Mouse (Mus musculus): ENCODE measurements around the gene Mark3.
"Not testable (repeated sequence)": the region's sequence is repeated elsewhere in the genome, so short reads cannot be mapped to it uniquely, and the experiment has no call there.

The Mark3 gene

GRCm38 (mm10) chr12:111574074-111574886, at the start of gene Mark3:
Gene Mark3, plus strand, starts transcription at chr12:111574523.
- peak; percentile 96 for DNase-seq

GRCm38 (mm10) chr12:111524883-111525282, 49.4 kb upstream of the Mark3 start:
- no peak for DNase-seq

DNA sequence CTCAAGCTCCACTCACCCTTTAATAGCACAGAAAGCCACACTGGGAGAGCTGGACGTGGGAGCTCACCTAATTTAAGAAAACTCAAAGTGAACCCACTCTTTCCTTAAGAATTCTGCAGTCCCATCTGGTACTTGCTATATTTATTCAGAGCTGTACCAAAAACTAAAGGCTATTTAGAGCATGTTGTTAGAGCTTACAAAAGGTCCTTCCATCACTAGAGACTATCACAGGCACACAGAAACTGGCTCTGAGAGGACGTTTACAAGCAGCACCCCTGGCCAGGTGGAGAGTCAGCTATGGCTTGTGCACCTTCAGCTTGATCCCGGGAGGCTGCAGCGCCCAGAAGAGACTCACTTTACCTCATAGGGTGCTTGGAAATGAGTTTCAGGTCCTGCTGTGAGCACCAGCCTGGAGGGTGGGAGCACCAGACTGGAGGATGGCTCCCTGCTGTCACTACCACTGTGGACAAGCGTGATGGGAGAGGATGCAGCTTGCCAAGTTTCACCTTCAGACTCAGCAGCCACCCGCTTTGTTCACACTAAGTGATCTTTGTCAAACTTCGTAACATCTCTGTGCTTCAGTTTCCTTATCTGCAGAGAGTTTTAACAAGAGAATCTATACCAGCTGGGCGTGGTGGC, 46.6 kb upstream of the Mark3 start:
- no peak for DNase-seq

DNA sequence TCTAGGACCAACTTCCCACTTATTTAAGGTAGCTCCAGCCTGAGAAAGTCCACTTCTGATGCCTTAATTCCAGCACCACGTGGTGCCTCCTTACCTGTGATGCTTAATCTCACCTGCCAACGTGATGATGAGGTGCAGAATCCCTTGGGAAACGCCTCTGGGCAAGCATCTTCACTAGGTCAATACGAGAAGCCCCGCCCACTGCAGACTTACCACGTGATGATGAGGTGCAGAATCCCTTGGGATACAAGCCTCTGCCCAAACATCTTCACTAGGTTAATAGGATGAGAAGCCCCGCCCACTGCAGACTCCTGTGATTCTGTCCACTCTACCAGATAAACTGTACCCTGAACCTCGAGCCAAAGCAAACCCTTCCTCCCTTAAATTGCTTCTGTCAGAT, 45.1 kb upstream of the Mark3 start:
- DNase-seq, result no peak

DNA sequence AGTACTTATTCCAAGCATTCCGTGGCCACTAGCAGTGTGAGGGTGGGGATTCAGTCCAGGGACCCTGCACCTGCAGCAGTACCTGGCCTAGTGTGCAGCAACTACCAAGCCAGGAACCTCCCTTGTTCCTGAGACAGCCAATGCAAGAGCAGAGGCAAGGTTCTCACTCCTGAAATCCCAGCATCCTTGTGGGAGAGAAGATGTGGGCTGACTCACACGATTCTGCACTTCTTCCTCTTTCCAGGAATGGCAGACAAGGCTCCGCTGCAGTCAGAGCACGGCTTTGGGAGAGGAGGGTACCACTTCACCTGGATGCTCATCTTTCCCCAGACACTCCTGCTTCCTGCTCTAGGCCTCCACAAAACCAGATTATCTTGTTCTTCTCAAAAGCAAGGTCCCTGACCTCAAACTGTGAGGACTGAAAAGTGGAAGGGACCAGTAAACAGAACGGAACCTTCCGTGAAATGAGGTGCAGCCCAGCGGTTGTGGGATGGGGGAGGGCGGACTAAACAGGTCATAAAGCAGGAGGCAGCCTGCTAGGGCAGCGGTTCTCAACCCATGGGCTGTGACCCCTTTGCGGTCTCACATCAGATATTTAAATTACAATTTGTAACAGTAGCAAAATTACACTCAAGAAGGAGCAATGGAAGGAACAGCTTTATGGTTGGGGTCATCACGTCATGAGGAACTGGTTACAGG, 41.1 kb upstream of the Mark3 start:
- DNase-seq, result no peak

- DNase-seq, result peak; percentile 81
These were observed 39.0 kb upstream of the Mark3 start for GRCm38 (mm10) chr12:111535281-111535680.

- peak; percentile 2 for DNase-seq
These were observed 38.6 kb upstream of the Mark3 start for GRCm38 (mm10) chr12:111535762-111536161.

DNA sequence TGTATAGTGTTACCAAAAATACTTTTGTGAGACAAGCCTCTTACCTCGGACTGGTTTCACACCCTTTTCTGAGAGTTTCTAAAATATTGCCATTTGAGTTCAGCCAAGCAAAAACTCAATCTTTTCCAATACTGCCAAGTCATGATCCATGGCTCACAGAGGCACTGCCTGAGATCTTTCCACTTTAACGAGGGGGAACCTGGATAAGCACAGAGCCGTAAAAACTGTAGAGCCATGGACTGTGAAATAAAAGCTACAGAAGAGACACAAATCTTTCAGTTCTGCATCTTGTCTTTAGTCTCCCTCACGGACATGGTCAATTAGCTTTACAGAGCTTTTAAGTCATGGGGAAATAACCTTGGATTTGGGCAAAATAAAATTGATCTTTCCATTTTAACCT, 37.6 kb upstream of the Mark3 start:
- DNase-seq, result no peak

DNA sequence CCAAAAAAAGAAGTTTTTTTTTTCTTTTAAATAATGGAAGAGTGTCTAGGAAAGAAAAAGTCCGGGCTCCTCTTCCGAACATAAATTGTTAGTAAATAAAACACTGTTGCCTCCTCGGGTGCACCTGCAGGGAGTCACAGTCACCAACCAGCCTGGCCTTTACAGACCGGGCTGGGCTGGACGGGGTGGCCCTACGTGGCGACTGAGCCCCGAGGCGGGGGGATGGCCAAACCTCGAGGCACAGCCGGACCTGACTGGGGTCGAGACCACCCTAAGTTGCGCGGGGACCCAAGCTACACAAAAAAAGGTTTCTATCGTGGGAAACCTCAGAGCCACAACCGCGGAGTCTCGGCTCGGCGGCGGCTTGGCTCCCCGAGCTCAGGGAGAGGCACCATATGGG, 37.0 kb upstream of the Mark3 start:
- DNase-seq, result peak; percentile 68

DNA sequence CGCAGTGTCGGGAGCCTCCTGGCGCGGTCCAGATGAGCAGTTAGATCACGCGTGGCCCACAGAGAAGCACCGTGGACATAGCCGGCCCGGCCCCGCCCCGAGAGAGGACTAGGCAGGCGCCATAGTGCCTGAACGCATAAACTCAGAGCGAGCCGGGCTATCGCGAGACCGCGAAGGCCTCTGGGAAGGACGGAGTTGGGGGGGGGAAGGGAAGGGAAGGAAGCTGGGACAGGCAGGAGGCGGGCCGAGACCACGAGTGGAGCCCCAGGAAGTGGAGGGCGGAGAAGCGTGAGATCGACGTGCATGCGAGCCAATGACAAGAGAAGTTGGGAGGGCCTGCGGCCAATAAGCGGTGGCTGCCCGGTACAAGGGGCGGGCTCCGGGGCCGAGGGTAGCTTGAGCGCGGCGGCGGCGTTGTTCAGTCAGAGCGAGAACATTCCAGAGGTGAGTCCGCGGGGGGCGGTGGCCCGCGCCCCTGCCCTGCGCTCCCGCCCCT, 36.5 kb upstream of the Mark3 start, which contains the start of gene Eif5:
Gene Eif5, plus strand, starts transcription at position 221 of the 496 bp plus-strand sequence.
- DNase-seq, result peak; percentile 100

DNA sequence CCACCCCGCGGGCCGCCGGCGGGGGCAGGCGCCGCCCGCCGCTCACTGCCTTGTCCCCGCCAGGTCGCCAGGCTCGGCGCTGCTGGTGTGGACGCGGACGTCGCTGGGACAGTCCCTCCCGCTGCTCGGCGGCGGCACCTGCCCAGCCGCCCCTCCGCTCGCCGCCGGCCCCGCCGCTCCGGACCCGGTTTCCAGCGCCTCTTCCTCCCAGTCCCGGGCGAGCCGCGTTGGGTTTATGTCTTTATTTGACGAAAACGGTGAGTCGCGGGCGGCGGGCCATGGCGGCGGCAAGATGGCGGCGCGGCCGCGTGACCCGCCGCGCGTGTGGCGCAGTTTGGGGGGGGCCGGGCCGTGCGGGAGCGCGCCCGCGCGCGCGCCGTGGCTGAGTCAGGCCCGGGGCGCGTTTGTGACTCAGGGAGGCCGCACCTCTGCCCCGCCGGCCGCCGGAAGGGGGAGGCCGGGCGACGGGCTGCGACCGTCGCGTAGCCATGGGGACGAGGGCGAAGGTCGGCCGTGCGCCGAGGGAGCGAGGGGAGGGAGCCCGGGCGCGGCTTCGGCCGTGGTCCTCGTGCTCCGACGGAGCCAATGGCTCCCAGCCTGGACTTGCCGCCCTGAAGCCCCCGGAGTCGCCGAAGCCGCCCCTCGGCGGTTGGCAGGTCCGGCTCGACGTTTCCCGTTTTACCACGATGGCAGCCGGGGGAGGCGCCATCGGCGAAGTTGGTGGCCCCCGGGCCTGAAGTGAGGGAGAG, 35.9 kb upstream of the Mark3 start:
- peak; percentile 89 for DNase-seq

DNA sequence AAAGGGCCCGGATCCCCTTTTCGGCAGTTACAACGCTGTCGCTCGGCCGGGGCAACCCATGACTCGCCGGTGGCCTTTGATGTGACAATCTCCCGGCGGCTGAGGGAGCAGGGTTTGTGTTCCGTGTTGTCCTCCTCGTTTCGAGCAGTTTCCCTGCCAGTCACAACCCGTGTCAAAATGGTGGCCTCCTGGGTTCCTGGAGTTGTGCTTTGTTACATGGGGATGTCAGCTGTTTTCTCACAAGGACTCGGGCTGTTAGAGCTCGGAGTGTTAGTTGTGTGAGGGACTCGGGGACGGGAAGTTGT, 35.3 kb upstream of the Mark3 start:
- no peak for DNase-seq

DNA sequence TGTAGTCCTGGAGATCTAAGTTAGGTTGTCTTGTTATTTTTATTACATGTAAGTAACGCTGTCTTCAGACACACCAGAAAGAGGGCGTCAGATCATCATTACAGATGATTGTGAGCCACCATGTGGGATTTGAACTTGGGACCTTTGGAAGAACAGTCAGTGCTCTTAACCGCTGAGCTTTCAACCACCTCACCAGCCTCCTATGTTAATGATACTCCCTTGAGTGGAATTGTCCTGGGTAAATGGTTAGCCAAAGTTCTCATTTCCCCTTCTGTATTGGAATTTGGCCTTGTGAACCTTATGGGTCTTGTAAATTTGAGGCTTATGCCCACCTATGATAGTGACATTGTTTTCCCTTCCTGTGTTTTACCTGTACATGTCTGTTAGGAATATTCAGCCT, 27.3 kb upstream of the Mark3 start:
- DNase-seq, result no peak

GRCm38 (mm10) chr12:111548555-111549289, 25.6 kb upstream of the Mark3 start:
- DNase-seq, result no peak

DNA sequence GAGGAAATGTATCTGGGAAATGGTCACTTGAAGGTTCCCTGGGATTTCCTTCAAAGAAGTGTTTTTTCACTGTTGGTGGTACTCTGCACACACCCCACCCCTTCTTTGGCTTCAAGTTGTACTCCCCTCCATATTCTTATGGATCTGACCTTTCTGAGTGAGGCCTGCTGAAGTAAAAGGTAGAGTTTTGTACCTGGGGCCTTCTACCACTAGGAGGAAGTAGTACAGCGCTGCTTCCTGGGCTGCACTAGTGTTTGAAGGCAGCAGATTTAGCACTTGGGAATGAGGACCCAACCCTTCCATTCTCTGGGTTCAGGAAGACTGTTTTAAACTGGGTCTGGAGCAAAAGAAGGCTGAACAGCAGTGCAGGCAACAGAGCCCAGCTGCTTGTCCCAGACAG, 23.6 kb upstream of the Mark3 start:
- no peak for DNase-seq

DNA sequence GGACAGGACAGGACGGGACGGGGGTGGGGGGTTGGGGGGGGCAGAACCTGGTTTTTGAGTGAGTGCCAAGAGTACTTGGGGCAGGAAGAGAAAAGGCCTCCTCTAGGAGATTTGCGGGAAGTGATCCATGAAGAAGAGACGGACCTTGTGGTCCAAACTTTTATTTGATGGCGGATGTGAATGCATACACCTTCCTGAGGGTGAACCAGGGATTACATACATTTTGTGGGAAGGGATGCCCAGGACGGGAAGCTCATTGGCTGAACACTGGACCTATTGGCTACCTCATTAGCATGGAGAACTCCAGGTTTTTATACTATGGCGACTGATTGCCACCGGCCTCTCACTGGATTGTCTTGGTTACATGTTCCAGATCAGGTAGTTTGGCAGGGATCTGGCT, 22.0 kb upstream of the Mark3 start:
- no peak for DNase-seq

GRCm38 (mm10) chr12:111555357-111555756, 19.0 kb upstream of the Mark3 start:
- DNase-seq, result no peak

DNA sequence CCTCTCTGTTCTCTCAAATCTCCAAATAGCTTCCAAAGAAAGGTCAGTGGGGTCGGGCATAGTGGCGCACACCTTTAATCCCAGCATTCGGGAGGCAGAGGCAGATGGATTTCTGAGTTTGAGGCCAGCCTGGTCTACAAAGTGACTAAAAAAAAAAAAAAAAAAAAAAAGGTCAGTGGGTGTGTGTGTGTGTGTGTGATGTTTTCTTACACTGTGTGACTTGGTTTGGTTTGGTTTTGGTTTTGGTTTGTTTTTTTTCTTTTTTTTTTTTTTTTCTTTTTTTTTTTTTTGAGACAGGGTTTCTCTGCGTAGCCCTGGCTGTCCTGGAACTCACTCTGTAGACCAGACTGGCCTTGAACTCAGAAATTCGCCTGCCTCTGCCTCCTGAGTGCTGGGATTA, 18.4 kb upstream of the Mark3 start:
- not testable (repeated sequence) for DNase-seq

DNA sequence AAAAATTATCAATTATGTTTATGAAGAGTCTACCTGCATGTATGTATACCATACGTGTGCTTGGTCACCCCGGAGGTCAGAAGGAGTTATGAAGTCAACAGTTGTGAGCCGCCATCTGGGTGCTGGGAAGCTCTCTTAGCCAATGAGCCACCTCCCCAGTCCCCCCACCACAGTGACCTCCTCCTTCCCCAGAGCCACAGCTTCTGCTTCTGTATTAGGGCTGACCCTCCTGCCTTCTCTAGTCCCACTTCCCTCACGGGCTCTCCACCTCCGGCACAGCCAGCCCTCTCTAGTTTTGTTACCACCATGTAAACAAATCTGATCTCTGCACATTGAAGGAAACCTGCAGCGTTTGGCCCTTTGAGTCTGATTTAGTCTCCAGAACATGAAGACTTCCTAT, 16.8 kb upstream of the Mark3 start:
- peak; percentile 23 for DNase-seq

GRCm38 (mm10) chr12:111558655-111559054, 15.7 kb upstream of the Mark3 start:
- peak; percentile 85 for DNase-seq

- DNase-seq, result peak; percentile 44
These were observed 14.6 kb upstream of the Mark3 start for GRCm38 (mm10) chr12:111559647-111560258.

GRCm38 (mm10) chr12:111560286-111560685, 14.0 kb upstream of the Mark3 start:
- no peak for DNase-seq

Measured in liver (tissue).